Mouse (Mus musculus) brain, embryonic 14.5 days (tissue): Measurements from ENCODE around the gene Tmem82. TPM values are rescaled to one million over a fixed set of nuclear protein-coding genes. Genes with fewer than 3 reads are reported as not detected.

Experiments
- DNase-seq: peaks from one replicate; pipeline ENCODE4 v3.0.0-alpha.2; 2011; ENCODE audit warnings: low read depth
- CTCF ChIP-seq: fragments of 200-500 bp; IDR thresholded peaks from 2 replicates; pipeline ENCODE4 v1.5.1; 2012; ENCODE audit warnings: inconsistent platforms, mild to moderate bottlenecking, moderate library complexity, borderline replicate concordance; ENCODE audit not compliant: insufficient read depth, insufficient read length; ENCODE audit errors: extremely low read depth
- POLR2A ChIP-seq: fragments of 200-500 bp; IDR thresholded peaks from 2 replicates; pipeline ENCODE4 v1.6.1; 2012; ENCODE audit warnings: mild to moderate bottlenecking, inconsistent platforms, borderline replicate concordance; ENCODE audit not compliant: poor library complexity, insufficient read depth, insufficient read length, severe bottlenecking; ENCODE audit errors: extremely low read depth
- polyA plus RNA-seq: library from polyadenylated mRNA; depleted of rRNA; stranded (reverse); fragments of >200 nt; gene quantifications from 2 replicates; pipeline ENCODE4 v1.2.3, GENCODE M21; 2012; rRNA removed

Tmem82 gene
- 0.14 and 0.44 TPM in 2 replicates for polyA plus RNA-seq

- no peak for TF ChIP-seq POLR2A
- TF ChIP-seq CTCF: peak; percentile 77
- peak; percentile 66 for DNase-seq
Measured at GRCm38 (mm10) chr4:141618565-141619243, at the start of gene Tmem82. Tmem82 (minus strand) TSS chr4:141618633.

- no peak for DNase-seq
- TF ChIP-seq POLR2A (no peak), CTCF (no peak)
Measured at GRCm38 (mm10) chr4:141664799-141665198, 46.4 kb upstream of the Tmem82 start, which contains the start of gene Plekhm2. Plekhm2 (minus strand) TSS chr4:141664899.

GRCm38 (mm10) chr4:141664011-141664745 lies 45.7 kb upstream of the Tmem82 start:
- TF ChIP-seq POLR2A: peak; percentile 74
- no peak for TF ChIP-seq CTCF
- peak; percentile 80 for DNase-seq

- DNase-seq: peak; percentile 36
- TF ChIP-seq POLR2A: no peak
- TF ChIP-seq CTCF: no peak
Measured at GRCm38 (mm10) chr4:141663122-141663931, 44.9 kb upstream of the Tmem82 start.

- TF ChIP-seq CTCF (no peak), POLR2A (no peak)
- DNase-seq: no peak
Measured at GRCm38 (mm10) chr4:141660884-141661283, 42.5 kb upstream of the Tmem82 start.

GRCm38 (mm10) chr4:141659739-141660138 lies 41.3 kb upstream of the Tmem82 start:
- DNase-seq: no peak
- TF ChIP-seq CTCF: no peak
- no peak for TF ChIP-seq POLR2A

GRCm38 (mm10) chr4:141658846-141659484 lies 40.5 kb upstream of the Tmem82 start:
- no peak for DNase-seq
- no peak for TF ChIP-seq CTCF
- TF ChIP-seq POLR2A: no peak

GRCm38 (mm10) chr4:141656932-141657331 lies 38.5 kb upstream of the Tmem82 start:
- DNase-seq: no peak
- no peak for TF ChIP-seq POLR2A
- no peak for TF ChIP-seq CTCF

GRCm38 (mm10) chr4:141655908-141656608 lies 37.6 kb upstream of the Tmem82 start:
- TF ChIP-seq CTCF (no peak), POLR2A (no peak)
- no peak for DNase-seq

GRCm38 (mm10) chr4:141654509-141654908 lies 36.1 kb upstream of the Tmem82 start:
- TF ChIP-seq POLR2A: no peak
- TF ChIP-seq CTCF: no peak

More at GRCm38 (mm10) chr4:141654509-141654908, 36.1 kb upstream of the Tmem82 start:
- no peak for DNase-seq
